19 mouse cellular contexts compared by ENCODE assay signal in the genomic region with DNA sequence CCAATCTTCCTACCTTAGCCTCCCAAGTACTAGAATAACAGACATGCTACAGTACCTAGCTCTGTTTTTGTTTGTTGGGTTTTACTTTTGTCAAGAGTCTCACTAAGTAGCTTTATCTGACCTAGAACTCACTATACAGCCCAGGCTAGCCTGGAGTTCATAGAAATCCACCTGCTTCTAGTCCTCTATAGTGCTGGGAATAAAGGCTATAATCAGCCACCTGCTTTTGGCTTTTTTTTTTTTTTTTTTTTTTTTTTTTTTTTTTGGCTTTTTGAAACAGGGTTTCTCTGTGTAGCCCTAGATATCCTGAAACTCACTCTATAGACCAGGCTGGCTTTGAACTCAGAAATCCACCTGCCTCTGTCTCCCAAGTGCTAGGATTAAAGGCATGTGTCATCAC. TPM values are rescaled to one million over a fixed set of nuclear protein-coding genes. Genes with fewer than 3 reads are reported as not detected.
DNase-seq lines count a peak whose midpoint lies in the region; TF ChIP-seq lines count a peak whose summit lies in the region.
"Had no signal": no experiment of that assay in that cellular context is flagged by ENCODE, and none has a peak within 500 bp of the region (broad histone marks: within the 10 kb centered on the region; RNA-seq: fewer than 3 reads in every experiment).

No protein-coding gene starts in this region.

- no peaks in the 10 kb centered on the region for H3K27me3 ChIP-seq in CH12.LX (replicated peaks)
- H3K27me3 ChIP-seq: embryonic facial prominence, embryonic 13.5 days; embryonic facial prominence, embryonic 15.5 days; forebrain, embryonic 12.5 days; Patski had no signal

- in situ Hi-C loops in CH12.LX (cut with MboI; ENCODE audit: low pct_ligation_motif_present, low pct_unique_long_range_greater_than_20kb, low sequenced_read_pairs) (no loop called here), ES-E14 (cut with MboI; ENCODE audit: low sequenced_read_pairs in 2 of 2, unreplicated experiment in 2 of 2) (no loop called here)

- H3K36me3 ChIP-seq in CH12.LX (replicated peaks in 1 of 2; ENCODE audit: control insufficient read depth in 1 of 2, insufficient read depth in 1 of 2, low read length in 1 of 2) = peaks cover 8 to 16% of the 10 kb centered on the region in 2 experiments
- H3K36me3 ChIP-seq in ES-E14 (ENCODE audit: control insufficient read depth, insufficient read depth, low read length, poor library complexity, severe bottlenecking) = peaks cover 5% of the 10 kb centered on the region

- no peak for TF ChIP-seq POLR2A in CH12.LX (IDR thresholded peaks at IDR 0.05; ENCODE audit: low read depth, low read length)
- no peak for TF ChIP-seq POLR2A in bone marrow macrophage, adult 2 months (IDR thresholded peaks at IDR 0.05; ENCODE audit: borderline replicate concordance, low read depth, low read length)

- H3K4me1 ChIP-seq in CH12.LX (ENCODE audit: control insufficient read depth in 1 of 2, insufficient read depth in 2 of 2) (peaks cover 0 to 11% of the 10 kb centered on the region in 2 experiments; a peak in 2 of 4 replicates), ES-E14 (ENCODE audit: control insufficient read depth in 2 of 2, insufficient read depth in 2 of 2, low read length in 2 of 2, poor library complexity in 1 of 2) (no peaks in the 10 kb centered on the region)
- peaks cover 41% of the 10 kb centered on the region for H3K4me1 ChIP-seq in bone marrow macrophage, adult 2 months (ENCODE audit: control insufficient read depth, insufficient read depth, low read length)
- H3K4me1 ChIP-seq: embryonic facial prominence, embryonic 13.5 days; embryonic facial prominence, embryonic 15.5 days; forebrain, embryonic 10.5 days; forebrain, embryonic 12.5 days had no signal

- no peak for TF ChIP-seq RAD21 in CH12.LX (IDR thresholded peaks at IDR 0.05; ENCODE audit: low read depth, low read length)

- no peak overlapping the region for H3K4me3 ChIP-seq in CH12.LX (replicated peaks in 1 of 3; ENCODE audit: low read depth in 2 of 3, low read length in 2 of 3, poor library complexity in 1 of 3)
- H3K4me3 ChIP-seq in ES-E14 (ENCODE audit: insufficient read depth in 1 of 2, low read depth in 1 of 2, low read length in 2 of 2, poor library complexity in 1 of 2, severe bottlenecking in 1 of 2) = no peak overlapping the region
- H3K4me3 ChIP-seq in bone marrow macrophage, adult 2 months (ENCODE audit: insufficient read depth, low read length) = no peak overlapping the region
- H3K4me3 ChIP-seq: embryonic facial prominence, embryonic 13.5 days; embryonic facial prominence, embryonic 15.5 days; erythroblast, embryonic 14.5 days; forebrain, embryonic 10.5 days; forebrain, embryonic 12.5 days had no signal

- no peak overlapping the region for H3K4me2 ChIP-seq in CH12.LX (ENCODE audit: insufficient read depth, low read depth, poor library complexity, severe bottlenecking)
- H3K4me2 ChIP-seq: embryonic facial prominence, embryonic 13.5 days; embryonic facial prominence, embryonic 15.5 days; forebrain, embryonic 12.5 days had no signal

- H3K9ac ChIP-seq in CH12.LX (ENCODE audit: insufficient read depth, low read depth) (no peak overlapping the region), ES-E14 (ENCODE audit: insufficient read depth, low read depth, low read length, poor library complexity, severe bottlenecking) (no peak overlapping the region)
- H3K9ac ChIP-seq: embryonic facial prominence, embryonic 13.5 days; embryonic facial prominence, embryonic 15.5 days; forebrain, embryonic 12.5 days had no signal

- TF ChIP-seq EP300 in CH12.LX (IDR thresholded peaks at IDR 0.05; ENCODE audit: low read length) = no peak

- H3K9me3 ChIP-seq in CH12.LX (replicated peaks; ENCODE audit: low read length) (no peaks in the 10 kb centered on the region), ES-E14 (ENCODE audit: control insufficient read depth, insufficient read depth, low read depth, low read length) (no peaks in the 10 kb centered on the region)
- H3K9me3 ChIP-seq: embryonic facial prominence, embryonic 13.5 days; embryonic facial prominence, embryonic 15.5 days; forebrain, embryonic 10.5 days; forebrain, embryonic 12.5 days had no signal

- dilution Hi-C loops in CH12.LX (cut with MboI; ENCODE audit: extremely low pct_ligation_motif_present, extremely low pct_unique_long_range_greater_than_20kb, low sequenced_read_pairs) = no loop called here

- no peak for DNase-seq in CH12.LX (ENCODE audit: extremely low read depth)
- no peak for DNase-seq in ES-E14 (ENCODE audit: low read depth, low spot score)
- no peak for DNase-seq in adrenal gland, postnatal 10 days
- DNase-seq in thymus, postnatal 25 days = no peak
- DNase-seq: adrenal gland, adult 8-10 months; adrenal gland, postnatal 25 days; cerebellum, adult 11-12 months; cerebellum, adult 2 months; cerebellum, adult 9-10 months; cerebellum, postnatal 14 days; cerebellum, postnatal 36 days; embryo, embryonic 11 days had no signal

- H3K79me2 ChIP-seq in CH12.LX (replicated peaks; ENCODE audit: control insufficient read depth, extremely low read depth, insufficient read depth, poor library complexity, severe bottlenecking) = no peaks in the 10 kb centered on the region

- no peak for TF ChIP-seq CTCF in CH12.LX (conservative IDR thresholded peaks at IDR 0.05 in 1 of 2, IDR thresholded peaks at IDR 0.05 in 1 of 2; ENCODE audit: low read depth in 2 of 2, low read length in 2 of 2)
- TF ChIP-seq CTCF in bone marrow macrophage, adult 2 months (IDR thresholded peaks at IDR 0.05; ENCODE audit: low read depth, low read length) = no peak

- H3K27ac ChIP-seq in CH12.LX (ENCODE audit: insufficient read depth, low read depth) (no peak overlapping the region), ES-E14 (ENCODE audit: insufficient read depth, low read depth, low read length, poor library complexity, severe bottlenecking) (no peak overlapping the region)
- H3K27ac ChIP-seq in bone marrow macrophage, adult 2 months (ENCODE audit: insufficient read depth, low read depth, low read length) = peak overlapping the region; percentile 56; the same call in 1 of the 2 replicates
- H3K27ac ChIP-seq: embryonic facial prominence, embryonic 13.5 days; embryonic facial prominence, embryonic 15.5 days; forebrain, embryonic 10.5 days; forebrain, embryonic 12.5 days had no signal

TF ChIP-seq in CH12.LX, 34 proteins besides CTCF, POLR2A, EP300 and RAD21:
- no peak for TF ChIP-seq ZMIZ1 (IDR thresholded peaks at IDR 0.05; ENCODE audit: low read depth, low read length)
- TF ChIP-seq KAT2A (IDR thresholded peaks at IDR 0.05; ENCODE audit: insufficient replicate concordance, low read length) = no peak
- TF ChIP-seq GABPA (IDR thresholded peaks at IDR 0.05; ENCODE audit: insufficient replicate concordance, low read depth, low read length) = no peak
- TF ChIP-seq ZNF384 (IDR thresholded peaks at IDR 0.05; ENCODE audit: low read depth, low read length) = peak; percentile 61
- no peak for TF ChIP-seq NRF1 (IDR thresholded peaks at IDR 0.05; ENCODE audit: low read depth, low read length)

TF ChIP-seq in ES-E14, 5 proteins besides CTCF, POLR2A, EP300 and RAD21:
- TF ChIP-seq ZNF384 (IDR thresholded peaks at IDR 0.05; ENCODE audit: low read depth, low read length) (peak; percentile 47; the same call in 1 of the 2 replicates), MAFK (IDR thresholded peaks at IDR 0.05; ENCODE audit: insufficient read depth, low read depth, low read length) (no peak), HCFC1 (IDR thresholded peaks at IDR 0.05; ENCODE audit: borderline replicate concordance, insufficient read depth, low read length) (no peak)

RNA-seq across cellular contexts. Expression of a gene that starts 6.0 kb away (rescaled TPM):
- 21.1 and 21.9 TPM in 2 replicates for total RNA-seq in CH12.LX (2012; rRNA removed)
- total RNA-seq in CH12.LX (2014; rRNA removed) = 15.8 and 16.2 TPM in 2 replicates
- 25.3 and 27.1 TPM in 2 replicates for polyA plus RNA-seq in CH12.LX (2012; ENCODE audit: insufficient read length, low read depth)
- total RNA-seq in ES-E14 (2012; rRNA removed) = 26.1 and 27.0 TPM in 2 replicates
- 24.0 and 26.3 TPM in 2 replicates for polyA plus RNA-seq in bone marrow macrophage, adult 2 months (2012; ENCODE audit: insufficient read depth, insufficient read length, missing spikeins)
- total RNA-seq in adrenal gland, postnatal 10 days (2021) = 10 to 100 TPM; 24.4 to 30.9 TPM

RNA-seq across cellular contexts. Expression of a gene that starts 13.3 kb away (rescaled TPM):
- total RNA-seq in CH12.LX (2012; rRNA removed) = 10.2 and 13.3 TPM in 2 replicates
- total RNA-seq in CH12.LX (2014; rRNA removed) = 18.2 and 18.8 TPM in 2 replicates
- polyA plus RNA-seq in CH12.LX (2012; ENCODE audit: insufficient read length, low read depth) = 7.8 and 8.1 TPM in 2 replicates
- total RNA-seq in ES-E14 (2012; rRNA removed) = 17.0 and 18.4 TPM in 2 replicates
- 4.8 and 4.9 TPM in 2 replicates for polyA plus RNA-seq in bone marrow macrophage, adult 2 months (2012; ENCODE audit: insufficient read depth, insufficient read length, missing spikeins)
- 1 to 10 TPM; 7.3 to 9.8 TPM for total RNA-seq in adrenal gland, postnatal 10 days (2021)

RNA-seq across cellular contexts. Expression of a gene that starts 13.6 kb away (rescaled TPM):
- total RNA-seq in CH12.LX (2012; rRNA removed) = 7.3 and 8.5 TPM in 2 replicates
- total RNA-seq in CH12.LX (2014; rRNA removed) = 5.8 and 6.0 TPM in 2 replicates
- polyA plus RNA-seq in CH12.LX (2012; ENCODE audit: insufficient read length, low read depth) = 18.0 and 20.7 TPM in 2 replicates
- total RNA-seq in ES-E14 (2012; rRNA removed) = 13.8 and 18.7 TPM in 2 replicates
- 28.8 and 35.7 TPM in 2 replicates for polyA plus RNA-seq in bone marrow macrophage, adult 2 months (2012; ENCODE audit: insufficient read depth, insufficient read length, missing spikeins)
- 10 to 100 TPM; 41.3 to 42.0 TPM for total RNA-seq in adrenal gland, postnatal 10 days (2021)
